Mouse (Mus musculus) heart, postnatal 14 days (tissue): ENCODE measurements around the gene Peak1. TPM values are rescaled to one million over a fixed set of nuclear protein-coding genes. Genes with fewer than 3 reads are reported as not detected.

Experiments used
- DNase-seq, 2 experiments: peaks; one replicate each; pipeline ENCODE4 v3.0.0; 2021 to 2022
- intact Hi-C: fragments of 180-260 bp; cut with DNase I; formaldehyde crosslinking; loops from one replicate; pipeline ENCODE4 v1.15.1; 2025
- microRNA-seq, 2 experiments: library from miRNA; unstranded; fragments of <30 nt; microRNA quantifications; one replicate each; pipeline ENCODE4 v1.2.0; 2021 to 2022
- total RNA-seq, 2 experiments: library from RNA; stranded (reverse); gene quantifications; 2 replicates each; pipeline ENCODE4 v1.2.3; 2021

The Peak1 gene
- total RNA-seq, 2 experiments from 2014 or later, result 41.7 to 44.5 TPM

DNA sequence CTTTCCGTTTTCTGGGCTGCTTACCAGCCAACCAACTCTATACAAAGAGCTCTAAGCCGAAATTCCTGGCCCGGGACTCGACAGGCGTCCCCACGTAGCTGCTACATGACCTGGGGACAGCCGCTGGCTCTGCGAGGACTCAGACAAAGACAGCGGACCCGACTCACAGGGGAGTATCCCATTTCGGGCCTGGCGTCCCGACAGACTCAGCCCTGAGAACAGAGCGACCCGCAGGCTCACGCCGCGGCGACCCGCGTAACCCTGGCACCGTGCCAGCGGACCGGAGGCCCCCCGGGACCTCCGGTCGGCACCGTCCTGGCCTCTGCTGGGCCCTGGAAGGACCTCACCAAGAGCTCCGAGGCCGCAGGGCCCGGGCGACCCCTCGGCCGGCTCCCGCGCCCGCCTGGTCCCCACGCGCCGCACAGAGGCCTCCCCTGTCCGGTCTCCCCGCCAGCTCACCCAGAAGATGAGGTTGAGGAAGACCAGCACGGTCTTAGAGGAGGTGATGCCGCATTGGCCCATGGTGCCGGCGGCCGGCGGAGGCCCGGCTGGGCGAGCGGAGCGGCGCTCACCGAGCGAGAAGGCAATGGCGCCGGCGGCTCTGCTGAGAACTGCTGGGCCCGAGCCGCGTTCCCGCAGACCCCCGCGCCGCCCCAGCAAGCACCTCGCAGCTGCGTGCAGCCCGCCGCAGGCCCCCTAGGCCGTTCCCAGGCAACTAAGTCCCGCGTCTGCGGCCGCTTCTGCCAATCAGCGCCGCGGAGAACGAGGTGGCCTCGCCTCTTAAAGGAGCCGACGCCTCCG, 257.3 kb downstream of the Peak1 start:
- intact Hi-C loops, result no loop called here
- peak; percentile 90 to 93 for DNase-seq

DNA sequence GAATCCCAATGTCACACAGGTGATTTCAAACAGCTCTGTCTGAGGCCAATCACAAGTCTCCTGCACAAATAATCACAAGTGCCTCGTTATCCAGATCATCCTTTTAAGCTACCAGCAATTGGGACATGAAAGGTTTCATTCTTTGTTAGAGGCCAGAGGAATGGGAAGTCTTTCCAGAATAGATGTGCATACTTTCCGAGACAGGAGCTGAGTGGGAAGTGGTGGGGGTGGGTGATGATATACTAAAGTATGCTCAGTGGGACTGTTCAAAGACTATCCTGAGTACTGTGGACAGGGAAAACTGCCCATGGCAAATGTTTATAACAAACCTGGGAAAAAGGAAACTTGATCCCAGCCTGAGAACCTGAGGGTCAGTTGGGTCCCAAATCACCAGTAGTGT, 258.4 kb downstream of the Peak1 start:
- intact Hi-C loops, result no loop called here
- DNase-seq, result no peak

DNA sequence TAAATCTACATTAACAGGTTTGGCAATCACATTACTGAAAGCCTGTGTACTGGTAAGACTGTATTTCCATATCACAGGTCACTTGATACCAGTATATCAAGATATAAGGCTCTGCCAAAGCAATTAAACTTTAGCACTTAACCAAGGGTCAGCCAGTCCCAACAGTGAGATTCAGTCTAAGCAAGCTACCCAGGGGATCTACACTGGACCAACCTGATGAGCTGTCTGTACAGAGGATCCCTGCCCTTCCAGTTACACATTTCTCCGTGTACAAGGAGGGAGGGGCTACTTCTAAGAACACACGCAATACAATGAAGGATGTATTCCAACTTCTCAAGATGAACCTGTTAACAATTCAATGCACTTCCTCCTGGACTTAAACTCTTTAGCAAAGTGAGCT, 259.8 kb downstream of the Peak1 start:
- intact Hi-C loops, result no loop called here

DNA sequence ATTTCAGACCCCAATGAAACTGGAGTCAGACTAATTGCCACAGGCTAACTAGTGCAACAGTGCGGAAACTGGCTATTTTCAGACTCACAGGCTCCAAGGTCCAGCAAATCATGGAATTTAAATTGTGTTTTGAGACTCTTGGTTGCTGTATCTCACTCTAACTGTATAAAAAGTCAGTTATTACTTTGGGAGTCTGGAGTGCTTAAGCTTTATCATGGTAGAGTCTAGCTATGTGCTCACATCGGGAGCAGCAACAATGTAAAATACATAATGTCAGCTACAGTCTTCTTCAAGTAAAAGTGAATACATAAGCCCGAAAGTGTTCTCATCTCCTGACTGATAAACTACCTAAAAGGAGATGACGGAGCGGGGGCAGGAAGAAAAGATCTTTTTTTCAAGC, 263.3 kb downstream of the Peak1 start:
- intact Hi-C loops, result no loop called here

More for the DNA sequence above, 259.8 kb downstream of the Peak1 start:
- DNase-seq, result no peak

DNA sequence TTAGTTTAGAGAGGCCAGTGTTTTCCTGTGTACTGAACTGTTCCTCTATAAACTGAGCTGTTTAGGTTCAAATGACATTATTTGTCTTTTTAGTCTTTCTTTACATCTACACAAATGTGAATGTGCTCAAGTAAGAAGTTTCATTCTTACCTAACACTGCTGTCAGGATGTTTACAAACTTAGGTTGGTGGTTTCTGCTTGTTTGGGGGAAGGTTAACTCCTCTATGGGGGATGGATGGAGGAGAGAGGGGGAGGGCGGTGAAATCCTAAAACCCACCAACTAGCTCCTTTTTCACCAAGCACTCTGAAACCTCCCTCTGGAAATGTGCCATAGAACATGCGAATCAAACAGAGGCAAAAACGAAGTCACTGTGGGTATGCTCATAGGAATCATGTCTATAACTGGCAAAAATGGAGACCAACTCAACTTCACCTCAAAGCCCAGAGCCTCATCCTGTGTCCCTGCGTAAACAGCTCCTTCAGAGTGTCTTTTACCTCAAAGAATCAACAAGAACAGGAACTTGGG, 265.3 kb downstream of the Peak1 start:
- no peak for DNase-seq
- intact Hi-C loops, result no loop called here

More for the DNA sequence above, 263.3 kb downstream of the Peak1 start:
- DNase-seq, result no peak

DNA sequence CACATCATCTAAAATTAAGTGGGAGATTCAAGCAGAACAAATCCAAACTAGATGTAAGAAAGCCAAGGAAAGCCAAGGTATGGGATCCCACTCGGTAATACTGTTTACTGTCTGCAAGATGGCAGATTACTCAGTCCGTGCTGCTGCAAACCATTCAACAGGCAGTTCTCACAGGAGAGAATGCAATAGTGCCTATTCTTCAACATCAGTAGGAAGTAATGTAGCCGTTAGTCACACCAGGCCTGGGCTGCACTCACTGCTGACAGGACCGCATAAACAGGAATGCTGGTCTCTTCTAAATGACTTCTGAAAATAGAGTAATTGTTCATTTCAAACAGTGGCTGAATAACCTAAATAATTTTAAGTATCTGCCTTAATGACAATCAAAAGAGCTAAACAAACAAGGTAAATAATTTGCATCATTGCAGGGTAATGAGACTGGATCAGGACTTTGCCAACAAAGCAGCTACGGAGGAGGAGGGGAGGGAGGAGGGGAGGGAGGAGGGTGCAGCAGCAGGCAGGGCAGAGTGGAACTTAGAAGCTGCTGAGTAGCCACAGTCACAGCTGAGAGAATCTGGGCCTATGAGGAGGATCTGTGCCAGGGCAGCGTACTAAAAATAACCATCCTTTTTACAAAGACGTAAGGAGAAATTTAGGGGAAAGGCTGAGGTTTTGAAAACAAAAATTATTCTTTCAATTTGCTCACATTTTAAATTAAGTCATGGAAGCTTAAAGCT, 266.0 kb downstream of the Peak1 start:
- peak; percentile 24 to 56 for DNase-seq
- intact Hi-C loops, result no loop called here

Small RNA genes lying within 50 kb of the gene (microRNA-seq; reads per million reads assigned to microRNA genes)
- 0.81 to 4.0 reads per million in 2 experiments for gene Gm24270

Other genes starting within 250 kb of the Peak1 start
- gene Hmg20a, start 542 bp upstream of the Peak1 start, total RNA-seq, result 10 to 100 TPM; 27.5 to 28.8 TPM